Comparison of ENCODE assay signal across 8 mouse cellular contexts in the genomic region with DNA sequence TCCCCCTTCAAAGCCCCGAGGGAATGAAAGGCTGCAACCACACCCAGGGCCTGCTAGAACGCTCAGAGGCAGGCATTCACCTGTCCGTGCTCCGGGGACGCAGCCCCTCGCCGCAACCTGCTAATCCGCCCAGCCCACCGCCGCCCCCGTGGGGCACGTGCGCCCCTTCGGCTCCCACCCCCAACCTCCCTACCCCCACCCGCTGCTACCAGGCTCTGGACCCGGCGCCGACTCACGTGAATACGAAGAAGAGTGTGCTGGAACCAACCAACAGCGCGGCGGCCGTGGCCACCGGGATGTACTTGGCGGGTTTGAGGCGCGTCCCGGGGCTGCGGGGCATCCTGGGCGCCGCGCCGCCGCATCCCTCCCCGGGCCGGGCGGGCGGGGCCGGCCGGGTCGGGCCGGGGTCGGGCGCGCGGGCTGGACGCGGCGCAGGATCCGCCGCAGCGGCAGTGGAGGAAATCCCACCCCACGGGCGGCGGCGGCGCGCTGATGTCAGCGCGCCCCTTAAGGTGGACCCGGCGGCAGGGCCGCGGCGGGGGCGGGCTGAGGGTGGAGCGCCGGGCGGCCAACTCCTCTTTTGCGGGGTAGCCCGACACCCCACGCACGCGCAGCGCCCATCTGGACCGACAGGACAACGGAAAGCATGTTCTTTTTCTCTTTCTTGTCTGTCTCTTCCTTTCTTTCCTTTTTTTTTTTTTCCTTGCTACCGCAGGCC. TPM values are rescaled to one million over a fixed set of nuclear protein-coding genes. Genes with fewer than 3 reads are reported as not detected.
DNase-seq lines count a peak whose midpoint lies in the region; ATAC-seq lines count a peak whose summit lies in the region.

A gene (minus strand): TSS at position 466 of the 718 bp plus-strand sequence.

- H3K4me1 ChIP-seq in intestine, embryonic 16.5 days (ENCODE audit: control insufficient read depth, insufficient read depth, low read length), result peaks cover 21% of the 10 kb centered on the region
- peaks cover 18% of the 10 kb centered on the region for H3K4me1 ChIP-seq in limb, embryonic 11.5 days (ENCODE audit: control insufficient read depth, insufficient read depth, low read length)
- H3K4me1 ChIP-seq in midbrain, embryonic 10.5 days, result peaks cover 34% of the 10 kb centered on the region

- peak within 1 kb of the TSS; percentile 84 for H3K9ac ChIP-seq in intestine, embryonic 16.5 days (ENCODE audit: low read depth, low read length)
- H3K9ac ChIP-seq in limb, embryonic 11.5 days (ENCODE audit: low read length), result peak within 1 kb of the TSS; percentile 83

- peak; percentile 63 for DNase-seq in kidney, adult 11 months
- DNase-seq in kidney, adult 18-20 months, result no peak
- DNase-seq in embryo, embryonic 10.5 days (ENCODE audit: low spot score), result peak; percentile 75
- DNase-seq in limb, embryonic 11.5 days (ENCODE audit: low spot score), result peak; percentile 79
- peak; percentile 66 for DNase-seq in midbrain, embryonic 10.5 days (ENCODE audit: low spot score)
- peak; percentile 81 for DNase-seq in right cerebral cortex, postnatal 4 days

- H3K27me3 ChIP-seq in intestine, embryonic 16.5 days (replicated peaks; ENCODE audit: control insufficient read depth, insufficient read depth, low read length), result no peaks in the 10 kb centered on the region
- H3K27me3 ChIP-seq in limb, embryonic 11.5 days (ENCODE audit: control insufficient read depth, insufficient read depth, low read length), result no peaks in the 10 kb centered on the region
- H3K27me3 ChIP-seq in midbrain, embryonic 10.5 days (ENCODE audit: low read depth, poor library complexity, severe bottlenecking), result no peaks in the 10 kb centered on the region

- 2% methylated on average over 68 of the region's 79 CpGs for WGBS in intestine, embryonic 16.5 days
- under 1% methylated on average over 66 of the region's 79 CpGs for WGBS in limb, embryonic 11.5 days
- whole genome bisulfite sequencing in midbrain, embryonic 10.5 days, result under 1% methylated on average over 77 of the region's 79 CpGs

- H3K36me3 ChIP-seq in intestine, embryonic 16.5 days (ENCODE audit: control insufficient read depth, insufficient read depth, low read length), result peaks cover 8% of the 10 kb centered on the region
- H3K36me3 ChIP-seq in limb, embryonic 11.5 days (ENCODE audit: control insufficient read depth, insufficient read depth, low read length), result peaks cover 13% of the 10 kb centered on the region; the same call in 1 of the 2 replicates
- peaks cover 33% of the 10 kb centered on the region for H3K36me3 ChIP-seq in midbrain, embryonic 10.5 days

- peak within 1 kb of the TSS; percentile 82 for H3K27ac ChIP-seq in intestine, embryonic 16.5 days (ENCODE audit: low read length)
- H3K27ac ChIP-seq in limb, embryonic 11.5 days (replicated peaks; ENCODE audit: low read depth, low read length), result peak within 1 kb of the TSS; percentile 76
- peak within 1 kb of the TSS; percentile 90 for H3K27ac ChIP-seq in midbrain, embryonic 10.5 days (replicated peaks)

- no peaks in the 10 kb centered on the region for H3K9me3 ChIP-seq in intestine, embryonic 16.5 days (ENCODE audit: control insufficient read depth, low read length)
- H3K9me3 ChIP-seq in limb, embryonic 11.5 days (ENCODE audit: control insufficient read depth, low read length), result no peaks in the 10 kb centered on the region
- no peaks in the 10 kb centered on the region for H3K9me3 ChIP-seq in midbrain, embryonic 10.5 days (replicated peaks)

- H3K4me3 ChIP-seq in intestine, embryonic 16.5 days (ENCODE audit: low read length), result peak within 1 kb of the TSS; percentile 83
- peak within 1 kb of the TSS; percentile 81 for H3K4me3 ChIP-seq in limb, embryonic 11.5 days (ENCODE audit: low read depth, low read length)
- peak within 1 kb of the TSS; percentile 91 for H3K4me3 ChIP-seq in midbrain, embryonic 10.5 days

- H3K4me2 ChIP-seq in intestine, embryonic 16.5 days (ENCODE audit: low read depth, low read length), result peak within 1 kb of the TSS; percentile 87
- peak within 1 kb of the TSS; percentile 86 for H3K4me2 ChIP-seq in limb, embryonic 11.5 days (ENCODE audit: low read depth, severe bottlenecking)

- peak; percentile 50 for ATAC-seq in granulocyte monocyte progenitor cell, adult 5-6 weeks (replicated peaks; ENCODE audit: poor library complexity, severe bottlenecking)
- ATAC-seq in intestine, embryonic 16.5 days, result peak; percentile 80
- ATAC-seq in limb, embryonic 11.5 days (ENCODE audit: insufficient number of reproducible peaks, low FRiP score, low TSS enrichment, low read depth), result peak; percentile 63

RNA-seq across cellular contexts. Expression of the gene that starts here (rescaled TPM):
- total RNA-seq in granulocyte monocyte progenitor cell, adult 5-6 weeks (2014; fragmentation: Nextera tagmentation), result 9.7 and 11.4 TPM in 2 replicates
- total RNA-seq in granulocyte monocyte progenitor cell, adult 5-6 weeks (2017), result 2.3 and 3.6 TPM in 2 replicates
- 4.1 TPM in 2 replicates for polyA plus RNA-seq in intestine, embryonic 16.5 days (2015; fragmentation: Nextera tagmentation; extraction: Ambion mirVana)
- polyA plus RNA-seq in limb, embryonic 11.5 days (2014; fragmentation: Nextera tagmentation; extraction: Ambion mirVana), result 14.5 and 14.6 TPM in 2 replicates
- 9.4 and 11.3 TPM in 2 replicates for polyA plus RNA-seq in midbrain, embryonic 10.5 days (2016; fragmentation: Nextera tagmentation; extraction: Ambion mirVana)
